Mouse (Mus musculus): Measurements from ENCODE around the gene Igsf23. TPM values are rescaled to one million over a fixed set of nuclear protein-coding genes. Genes with fewer than 3 reads are reported as not detected.
"Not testable (repeated sequence)": the region's sequence is repeated elsewhere in the genome, so short reads cannot be mapped to it uniquely, and the experiment has no call there.

The Igsf23 gene
- polyA plus RNA-seq, 1 experiment from 2014 or later, result 0.21 TPM

GRCm38 (mm10) chr7:19932133-19932876 is 18.3 kb downstream of the Igsf23 start:
- Histone ChIP-seq H3K36me3 (no peaks in the 10 kb centered on the region), H3K9me3 (0 out of 2 replicates have a peak, but pooled peaks cover 2% of the 10 kb centered on the region), H3K4me1 (replicated peaks) (0 out of 2 replicates have a peak, but pooled peaks cover 4% of the 10 kb centered on the region), H3K27ac (no peak overlapping the region), H3K27me3 (ENCODE audit: insufficient read depth, poor library complexity, severe bottlenecking) (no peaks in the 10 kb centered on the region), H3K4me3 (no peak overlapping the region)
- no peak for DNase-seq (ENCODE audit: low spot score)
- 29% methylated on average over 13 of the region's 13 CpGs for WGBS

GRCm38 (mm10) chr7:19930481-19930880 is 20.1 kb downstream of the Igsf23 start:
- not testable (repeated sequence) for H3K4me3 ChIP-seq; H3K36me3 ChIP-seq; H3K27ac ChIP-seq; H3K4me1 ChIP-seq (replicated peaks); DNase-seq (ENCODE audit: low spot score); H3K9me3 ChIP-seq; H3K27me3 ChIP-seq (ENCODE audit: insufficient read depth, poor library complexity, severe bottlenecking)
- 80% methylated on average over 6 of the region's 6 CpGs for WGBS

GRCm38 (mm10) chr7:19928486-19928885 is 22.1 kb downstream of the Igsf23 start:
- Histone ChIP-seq H3K36me3 (no peaks in the 10 kb centered on the region), H3K27me3 (ENCODE audit: insufficient read depth, poor library complexity, severe bottlenecking) (0 out of 2 replicates have a peak, but pooled peaks cover 1% of the 10 kb centered on the region), H3K27ac (no peak overlapping the region), H3K9me3 (no peaks in the 10 kb centered on the region), H3K4me3 (no peak overlapping the region), H3K4me1 (replicated peaks) (peaks cover 9% of the 10 kb centered on the region)
- 62% methylated on average over 5 of the region's 5 CpGs for WGBS
- no peak for DNase-seq (ENCODE audit: low spot score)

- peaks cover 5% of the 10 kb centered on the region for H3K4me1 ChIP-seq (replicated peaks)
- DNase-seq (ENCODE audit: low spot score), result no peak
- 82% methylated on average over 2 of the region's 2 CpGs for WGBS
- no peak overlapping the region for H3K4me3 ChIP-seq
- H3K36me3 ChIP-seq, result no peaks in the 10 kb centered on the region
- H3K9me3 ChIP-seq, result no peaks in the 10 kb centered on the region
- H3K27me3 ChIP-seq (ENCODE audit: insufficient read depth, poor library complexity, severe bottlenecking), result 0 out of 2 replicates have a peak, but pooled peaks cover 3% of the 10 kb centered on the region
- H3K27ac ChIP-seq, result no peak overlapping the region
Measured at GRCm38 (mm10) chr7:19926849-19927480, 23.6 kb downstream of the Igsf23 start.

GRCm38 (mm10) chr7:19925376-19925775 is 25.2 kb downstream of the Igsf23 start:
- no peak overlapping the region for H3K4me3 ChIP-seq
- H3K36me3 ChIP-seq, result no peaks in the 10 kb centered on the region
- no peak overlapping the region for H3K27ac ChIP-seq
- no peak for DNase-seq (ENCODE audit: low spot score)
- WGBS, result 71% methylated on average over 1 of the region's 1 CpGs
- H3K27me3 ChIP-seq (ENCODE audit: insufficient read depth, poor library complexity, severe bottlenecking), result 0 out of 2 replicates have a peak, but pooled peaks cover 3% of the 10 kb centered on the region
- peaks cover 13% of the 10 kb centered on the region for H3K4me1 ChIP-seq (replicated peaks)
- H3K9me3 ChIP-seq, result no peaks in the 10 kb centered on the region

- peaks cover 20% of the 10 kb centered on the region for H3K4me1 ChIP-seq (replicated peaks)
- DNase-seq (ENCODE audit: low spot score), result peak; percentile 17
- H3K27me3 ChIP-seq (ENCODE audit: insufficient read depth, poor library complexity, severe bottlenecking), result 0 out of 2 replicates have a peak, but pooled peaks cover 3% of the 10 kb centered on the region
- no peaks in the 10 kb centered on the region for H3K36me3 ChIP-seq
- H3K27ac ChIP-seq, result no peak overlapping the region
- H3K4me3 ChIP-seq, result no peak overlapping the region
- 11% methylated on average over 11 of the region's 15 CpGs for WGBS
- no peaks in the 10 kb centered on the region for H3K9me3 ChIP-seq
Measured at GRCm38 (mm10) chr7:19923797-19924196, 26.8 kb downstream of the Igsf23 start.

- no peak overlapping the region for H3K27ac ChIP-seq
- H3K4me1 ChIP-seq (replicated peaks), result peaks cover 20% of the 10 kb centered on the region
- no peaks in the 10 kb centered on the region for H3K36me3 ChIP-seq
- WGBS, result 53% methylated on average over 2 of the region's 2 CpGs
- H3K4me3 ChIP-seq, result no peak overlapping the region
- H3K27me3 ChIP-seq (ENCODE audit: insufficient read depth, poor library complexity, severe bottlenecking), result 0 out of 2 replicates have a peak, but pooled peaks cover 3% of the 10 kb centered on the region
- no peaks in the 10 kb centered on the region for H3K9me3 ChIP-seq
- no peak for DNase-seq (ENCODE audit: low spot score)
Measured at GRCm38 (mm10) chr7:19923354-19923753, 27.2 kb downstream of the Igsf23 start.

GRCm38 (mm10) chr7:19920506-19921261 is 29.9 kb downstream of the Igsf23 start, which contains the start of gene Pvr:
Gene Pvr (minus strand): TSS chr7:19921160.
- H3K27me3 ChIP-seq (ENCODE audit: insufficient read depth, poor library complexity, severe bottlenecking), result 0 out of 2 replicates have a peak, but pooled peaks cover 3% of the 10 kb centered on the region
- peak within 1 kb of the TSS; percentile 91 for H3K27ac ChIP-seq
- under 1% methylated on average over 60 of the region's 60 CpGs for WGBS

GRCm38 (mm10) chr7:19920166-19920505 is 30.4 kb downstream of the Igsf23 start:
- Histone ChIP-seq H3K27me3 (ENCODE audit: insufficient read depth, poor library complexity, severe bottlenecking) (0 out of 2 replicates have a peak, but pooled peaks cover 3% of the 10 kb centered on the region), H3K36me3 (peaks cover 11% of the 10 kb centered on the region), H3K4me1 (replicated peaks) (peaks cover 20% of the 10 kb centered on the region), H3K27ac (peak overlapping the region; percentile 91; the same call in 1 of the 2 replicates), H3K9me3 (no peaks in the 10 kb centered on the region), H3K4me3 (peak overlapping the region; percentile 82)
- no peak for DNase-seq (ENCODE audit: low spot score)
- 38% methylated on average over 4 of the region's 4 CpGs for WGBS

More at GRCm38 (mm10) chr7:19920506-19921261, 29.9 kb downstream of the Igsf23 start, which contains the start of gene Pvr:
- no peaks in the 10 kb centered on the region for H3K9me3 ChIP-seq
- peak; percentile 75 for DNase-seq (ENCODE audit: low spot score)
- peaks cover 20% of the 10 kb centered on the region for H3K4me1 ChIP-seq (replicated peaks)
- H3K36me3 ChIP-seq, result peaks cover 11% of the 10 kb centered on the region
- H3K4me3 ChIP-seq, result peak within 1 kb of the TSS; percentile 82

- 0 out of 2 replicates have a peak, but pooled peaks cover 3% of the 10 kb centered on the region for H3K9me3 ChIP-seq
- no peaks in the 10 kb centered on the region for H3K27me3 ChIP-seq (ENCODE audit: insufficient read depth, poor library complexity, severe bottlenecking)
- no peak for DNase-seq (ENCODE audit: low spot score)
- no peak overlapping the region for H3K4me3 ChIP-seq
- peaks cover 20% of the 10 kb centered on the region for H3K36me3 ChIP-seq
- H3K4me1 ChIP-seq (replicated peaks), result no peaks in the 10 kb centered on the region
- no peak overlapping the region for H3K27ac ChIP-seq
- 93% methylated on average over 7 of the region's 7 CpGs for WGBS
Measured at GRCm38 (mm10) chr7:19914558-19914957, 36.0 kb downstream of the Igsf23 start.

GRCm38 (mm10) chr7:19911695-19912524 is 38.6 kb downstream of the Igsf23 start:
- H3K4me1 ChIP-seq (replicated peaks), result no peaks in the 10 kb centered on the region
- no peak for DNase-seq (ENCODE audit: low spot score)
- H3K36me3 ChIP-seq, result peaks cover 33% of the 10 kb centered on the region
- 0 out of 2 replicates have a peak, but pooled peaks cover 3% of the 10 kb centered on the region for H3K9me3 ChIP-seq
- H3K27me3 ChIP-seq (ENCODE audit: insufficient read depth, poor library complexity, severe bottlenecking), result no peaks in the 10 kb centered on the region
- no peak overlapping the region for H3K4me3 ChIP-seq
- 91% methylated on average over 23 of the region's 23 CpGs for WGBS
- H3K27ac ChIP-seq, result no peak overlapping the region

- H3K27me3 ChIP-seq (ENCODE audit: insufficient read depth, poor library complexity, severe bottlenecking), result no peaks in the 10 kb centered on the region
- no peak for DNase-seq (ENCODE audit: low spot score)
- H3K9me3 ChIP-seq, result 0 out of 2 replicates have a peak, but pooled peaks cover 3% of the 10 kb centered on the region
- 88% methylated on average over 6 of the region's 6 CpGs for WGBS
- no peak overlapping the region for H3K27ac ChIP-seq
- peaks cover 32% of the 10 kb centered on the region for H3K36me3 ChIP-seq
- no peak overlapping the region for H3K4me3 ChIP-seq
- no peaks in the 10 kb centered on the region for H3K4me1 ChIP-seq (replicated peaks)
Measured at GRCm38 (mm10) chr7:19911292-19911658, 39.3 kb downstream of the Igsf23 start.
